Mouse (Mus musculus) fat pad, adult 2 months (tissue): ENCODE measurements around the gene Stk11.
A peak's percentile ranks its signal among the peaks of the same experiment; 100 is the strongest.
"Not testable (repeated sequence)": the region's sequence is repeated elsewhere in the genome, so short reads cannot be mapped to it uniquely, and the experiment has no call there.

Source experiments
- DNase-seq: peaks from one replicate; pipeline ENCODE4 v3.0.0-alpha.2; 2011; ENCODE audit warnings: low read depth, low spot score; ENCODE audit errors: extremely low read depth

Gene Stk11

GRCm38 (mm10) chr10:80156002-80156751 lies 40.6 kb downstream of the Stk11 start:
- DNase-seq: no peak

- no peak for DNase-seq
These were observed 41.1 kb downstream of the Stk11 start for GRCm38 (mm10) chr10:80156752-80157053.

- no peak for DNase-seq
These were observed 41.7 kb downstream of the Stk11 start for GRCm38 (mm10) chr10:80157141-80157929.

- no peak for DNase-seq
These were observed 42.8 kb downstream of the Stk11 start for GRCm38 (mm10) chr10:80158307-80158986.

GRCm38 (mm10) chr10:80159021-80159560 lies 43.5 kb downstream of the Stk11 start:
- no peak for DNase-seq

GRCm38 (mm10) chr10:80159561-80160454 lies 44.2 kb downstream of the Stk11 start:
- peak; percentile 85 for DNase-seq

- peak; percentile 92 for DNase-seq
These were observed 45.1 kb downstream of the Stk11 start for GRCm38 (mm10) chr10:80160455-80161371.

GRCm38 (mm10) chr10:80161522-80162242 lies 46.1 kb downstream of the Stk11 start:
- no peak for DNase-seq

- no peak for DNase-seq
These were observed 46.6 kb downstream of the Stk11 start for GRCm38 (mm10) chr10:80162243-80162608.

GRCm38 (mm10) chr10:80162716-80163299 lies 47.2 kb downstream of the Stk11 start:
- DNase-seq: no peak

GRCm38 (mm10) chr10:80163721-80164120 lies 48.1 kb downstream of the Stk11 start:
- DNase-seq: no peak

GRCm38 (mm10) chr10:80164161-80164997 lies 48.8 kb downstream of the Stk11 start:
- DNase-seq: no peak

- no peak for DNase-seq
These were observed 49.4 kb downstream of the Stk11 start for GRCm38 (mm10) chr10:80164998-80165344.

GRCm38 (mm10) chr10:80165392-80166128 lies 50.0 kb downstream of the Stk11 start, which contains the start of gene Cirbp:
Gene Cirbp (plus strand): TSS chr10:80165985.
- no peak for DNase-seq

GRCm38 (mm10) chr10:80166136-80166535 lies 50.5 kb downstream of the Stk11 start:
- DNase-seq: not testable (repeated sequence)

GRCm38 (mm10) chr10:80167460-80168037 lies 51.9 kb downstream of the Stk11 start:
- no peak for DNase-seq
